Mouse (Mus musculus) lung, embryonic 15.5 days (tissue): ENCODE measurements around the gene Gm9573. TPM values are rescaled to one million over a fixed set of nuclear protein-coding genes. Genes with fewer than 3 reads are reported as not detected.

Experiments
- ATAC-seq: fragments of 200-750 bp; cut with Nextera tagmentation; 2 replicates; pipeline ENCODE4 v1.8.0; 2017; ENCODE audit warnings: moderate number of reproducible peaks, borderline replicate concordance; ENCODE audit not compliant: low FRiP score, low TSS enrichment; ENCODE audit errors: extremely low read depth
- H3K27ac ChIP-seq: fragments of 300-500 bp; sonication (generic); 2 replicates; pipeline ENCODE4 v1.5.1; 2015; ENCODE audit warnings: moderate library complexity, mild to moderate bottlenecking, inconsistent platforms
- H3K27me3 ChIP-seq: fragments of 300-500 bp; sonication (generic); 2 replicates; pipeline ENCODE4 v1.6.1; 2015; ENCODE audit warnings: inconsistent platforms
- H3K36me3 ChIP-seq: fragments of 300-500 bp; sonication (generic); 2 replicates; pipeline ENCODE4 v1.6.1; 2015; ENCODE audit warnings: inconsistent platforms
- H3K4me1 ChIP-seq: fragments of 300-500 bp; sonication (generic); 2 replicates; pipeline ENCODE4 v1.6.1; 2015; ENCODE audit warnings: inconsistent platforms
- H3K4me2 ChIP-seq: fragments of 300-500 bp; sonication (generic); 2 replicates; pipeline ENCODE4 v1.6.1; 2015; ENCODE audit warnings: inconsistent platforms, mild to moderate bottlenecking, moderate library complexity
- H3K4me3 ChIP-seq: fragments of 300-500 bp; sonication (generic); 2 replicates; pipeline ENCODE4 v1.5.1; 2015; ENCODE audit warnings: mild to moderate bottlenecking, inconsistent platforms
- H3K9ac ChIP-seq: fragments of 300-500 bp; sonication (generic); 2 replicates; pipeline ENCODE4 v1.6.1; 2015; ENCODE audit warnings: inconsistent platforms
- H3K9me3 ChIP-seq: fragments of 300-500 bp; sonication (generic); 2 replicates; pipeline ENCODE4 v1.6.1; 2016; ENCODE audit warnings: inconsistent platforms
- WGBS: fragments of 180-500 bp; shearing (Covaris S2); methylation state at CpG from one replicate; pipeline ENCODE4 v1.1.7; 2015; 5-methylcytosine and 5-hydroxymethylcytosine counted together
- polyA plus RNA-seq: library from polyadenylated mRNA; unstranded; fragments of >200 nt; fragmentation: Nextera tagmentation; extraction: Ambion mirVana; gene quantifications from 2 replicates; pipeline ENCODE4 v1.2.1, GENCODE M21; 2015

Gene Gm9573
- polyA plus RNA-seq, 1 experiment from 2014 or later, result not detected

GRCm38 (mm10) chr17:35592131-35592530, 34.3 kb downstream of the Gm9573 start:
- no peaks in the 10 kb centered on the region for H3K9me3 ChIP-seq
- no peak overlapping the region for H3K9ac ChIP-seq
- H3K36me3 ChIP-seq, result no peaks in the 10 kb centered on the region
- no peaks in the 10 kb centered on the region for H3K27me3 ChIP-seq
- no peaks in the 10 kb centered on the region for H3K4me1 ChIP-seq
- no peak for ATAC-seq
- no peak overlapping the region for H3K4me3 ChIP-seq
- H3K4me2 ChIP-seq, result no peak overlapping the region
- WGBS, result 55% methylated on average over 9 of the region's 9 CpGs
- no peak overlapping the region for H3K27ac ChIP-seq

GRCm38 (mm10) chr17:35591731-35592130, 34.7 kb downstream of the Gm9573 start:
- no peak for ATAC-seq
- Histone ChIP-seq H3K9ac (no peak overlapping the region), H3K4me2 (no peak overlapping the region), H3K27ac (no peak overlapping the region), H3K36me3 (no peaks in the 10 kb centered on the region), H3K4me3 (no peak overlapping the region), H3K4me1 (no peaks in the 10 kb centered on the region), H3K27me3 (no peaks in the 10 kb centered on the region), H3K9me3 (no peaks in the 10 kb centered on the region)
- 65% methylated on average over 15 of the region's 15 CpGs for WGBS

- Histone ChIP-seq H3K4me1 (no peaks in the 10 kb centered on the region), H3K4me2 (no peak overlapping the region), H3K36me3 (no peaks in the 10 kb centered on the region), H3K27me3 (no peaks in the 10 kb centered on the region), H3K4me3 (no peak overlapping the region), H3K9me3 (no peaks in the 10 kb centered on the region), H3K9ac (no peak overlapping the region), H3K27ac (no peak overlapping the region)
- ATAC-seq, result no peak
- 91% methylated on average over 7 of the region's 7 CpGs for WGBS
Observed at GRCm38 (mm10) chr17:35591219-35591578, 35.2 kb downstream of the Gm9573 start.

GRCm38 (mm10) chr17:35590410-35591218, 35.8 kb downstream of the Gm9573 start:
- WGBS, result 39% methylated on average over 21 of the region's 21 CpGs
- ATAC-seq, result no peak
- Histone ChIP-seq H3K4me2 (peak overlapping the region; percentile 5; the same call in 1 of the 2 replicates), H3K4me3 (no peak overlapping the region), H3K4me1 (no peaks in the 10 kb centered on the region), H3K9me3 (no peaks in the 10 kb centered on the region), H3K27ac (no peak overlapping the region), H3K9ac (no peak overlapping the region), H3K36me3 (no peaks in the 10 kb centered on the region), H3K27me3 (no peaks in the 10 kb centered on the region)

- no peaks in the 10 kb centered on the region for H3K9me3 ChIP-seq
- H3K4me1 ChIP-seq, result no peaks in the 10 kb centered on the region
- H3K27ac ChIP-seq, result no peak overlapping the region
- 29% methylated on average over 4 of the region's 4 CpGs for WGBS
- no peaks in the 10 kb centered on the region for H3K36me3 ChIP-seq
- H3K4me3 ChIP-seq, result no peak overlapping the region
- no peak overlapping the region for H3K9ac ChIP-seq
- H3K4me2 ChIP-seq, result no peak overlapping the region
- no peak for ATAC-seq
- no peaks in the 10 kb centered on the region for H3K27me3 ChIP-seq
Observed at GRCm38 (mm10) chr17:35588387-35588786, 38.0 kb downstream of the Gm9573 start.

GRCm38 (mm10) chr17:35587291-35587690, 39.1 kb downstream of the Gm9573 start:
- H3K27ac ChIP-seq, result no peak overlapping the region
- no peak overlapping the region for H3K9ac ChIP-seq
- no peaks in the 10 kb centered on the region for H3K27me3 ChIP-seq
- 71% methylated on average over 1 of the region's 1 CpGs for WGBS
- no peak overlapping the region for H3K4me2 ChIP-seq
- ATAC-seq, result no peak
- H3K4me1 ChIP-seq, result no peaks in the 10 kb centered on the region
- H3K36me3 ChIP-seq, result no peaks in the 10 kb centered on the region
- H3K4me3 ChIP-seq, result no peak overlapping the region
- H3K9me3 ChIP-seq, result no peaks in the 10 kb centered on the region

- Histone ChIP-seq H3K4me3 (no peak overlapping the region), H3K4me2 (peak overlapping the region; percentile 31), H3K27ac (no peak overlapping the region), H3K4me1 (no peaks in the 10 kb centered on the region), H3K36me3 (no peaks in the 10 kb centered on the region), H3K9ac (no peak overlapping the region), H3K27me3 (no peaks in the 10 kb centered on the region), H3K9me3 (no peaks in the 10 kb centered on the region)
- WGBS, result 11% methylated on average over 16 of the region's 16 CpGs
- ATAC-seq, result 0 out of 2 replicates have a peak, but pooled peaks have one; percentile 27
Observed at GRCm38 (mm10) chr17:35584330-35584937, 42.0 kb downstream of the Gm9573 start.

GRCm38 (mm10) chr17:35582900-35583299, 43.5 kb downstream of the Gm9573 start:
- Histone ChIP-seq H3K4me3 (no peak overlapping the region), H3K27ac (no peak overlapping the region), H3K4me1 (no peaks in the 10 kb centered on the region), H3K36me3 (no peaks in the 10 kb centered on the region), H3K27me3 (no peaks in the 10 kb centered on the region), H3K9ac (no peak overlapping the region), H3K9me3 (no peaks in the 10 kb centered on the region), H3K4me2 (no peak overlapping the region)
- 83% methylated on average over 1 of the region's 1 CpGs for WGBS
- no peak for ATAC-seq

- Histone ChIP-seq H3K4me2 (no peak overlapping the region), H3K27me3 (peaks cover 4% of the 10 kb centered on the region; the same call in 1 of the 2 replicates), H3K36me3 (no peaks in the 10 kb centered on the region), H3K9me3 (no peaks in the 10 kb centered on the region), H3K4me1 (no peaks in the 10 kb centered on the region), H3K4me3 (no peak overlapping the region), H3K27ac (no peak overlapping the region), H3K9ac (no peak overlapping the region)
- ATAC-seq, result no peak
- 18% methylated on average over 6 of the region's 6 CpGs for WGBS
Observed at GRCm38 (mm10) chr17:35578211-35578610, 48.2 kb downstream of the Gm9573 start.

GRCm38 (mm10) chr17:35571477-35571876, 55.0 kb downstream of the Gm9573 start:
- no peaks in the 10 kb centered on the region for H3K36me3 ChIP-seq
- no peak overlapping the region for H3K4me3 ChIP-seq
- ATAC-seq, result no peak
- no peak overlapping the region for H3K4me2 ChIP-seq
- H3K9me3 ChIP-seq, result no peaks in the 10 kb centered on the region
- H3K4me1 ChIP-seq, result peaks cover 10% of the 10 kb centered on the region; the same call in 1 of the 2 replicates
- H3K9ac ChIP-seq, result no peak overlapping the region
- peaks cover 34% of the 10 kb centered on the region for H3K27me3 ChIP-seq
- H3K27ac ChIP-seq, result no peak overlapping the region
- 95% methylated on average over 7 of the region's 7 CpGs for WGBS

GRCm38 (mm10) chr17:35570836-35571235, 55.6 kb downstream of the Gm9573 start:
- no peaks in the 10 kb centered on the region for H3K36me3 ChIP-seq
- no peak overlapping the region for H3K4me3 ChIP-seq
- H3K4me2 ChIP-seq, result no peak overlapping the region
- WGBS, result 75% methylated on average over 14 of the region's 14 CpGs
- H3K27ac ChIP-seq, result no peak overlapping the region
- H3K4me1 ChIP-seq, result peaks cover 10% of the 10 kb centered on the region; the same call in 1 of the 2 replicates
- H3K9ac ChIP-seq, result no peak overlapping the region
- peaks cover 34% of the 10 kb centered on the region for H3K27me3 ChIP-seq
- ATAC-seq, result no peak
- no peaks in the 10 kb centered on the region for H3K9me3 ChIP-seq
